Mouse (Mus musculus): ENCODE results near the gene Atat1. TPM values are rescaled to one million over a fixed set of nuclear protein-coding genes. Genes with fewer than 3 reads are reported as not detected.

The Atat1 gene
- total RNA-seq, 2 experiments from 2014 or later: 2.8 to 4.2 TPM

- peak; percentile 16 for DNase-seq
- no peak overlapping the region for H3K27ac ChIP-seq
- H3K4me3 ChIP-seq: no peak overlapping the region
- intact Hi-C loops (cut with DNase I): no loop called here
- TF ChIP-seq CTCF (IDR thresholded peaks at IDR 0.05): no peak
These were observed 26.1 kb downstream of the Atat1 start for GRCm38 (mm10) chr17:35883777-35884176.

DNA sequence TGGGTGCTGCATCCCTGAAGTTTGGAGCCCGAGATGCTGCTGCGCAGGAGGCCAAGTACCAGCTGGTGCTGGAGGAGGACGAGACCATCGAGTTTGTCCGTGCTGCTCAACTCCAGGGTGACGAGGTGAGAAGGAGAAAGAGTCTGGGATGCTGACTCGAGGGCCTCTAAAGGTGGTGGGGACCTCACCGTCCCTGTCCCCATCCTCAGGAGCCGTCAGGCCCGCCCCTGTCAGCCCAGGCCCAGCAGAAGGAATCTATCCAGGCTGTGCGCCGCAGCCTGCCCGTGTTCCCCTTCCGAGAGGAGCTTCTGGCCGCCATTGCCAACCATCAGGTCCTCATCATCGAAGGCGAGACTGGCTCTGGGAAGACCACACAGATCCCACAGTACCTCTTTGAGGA is 27.0 kb downstream of the Atat1 start:
- Histone ChIP-seq H3K27ac (no peak overlapping the region), H3K4me3 (no peak overlapping the region)
- peak; percentile 18 for DNase-seq
- intact Hi-C loops (cut with DNase I): no loop called here
- TF ChIP-seq CTCF (IDR thresholded peaks at IDR 0.05): no peak

- Histone ChIP-seq H3K27ac (peak within 1 kb of the TSS; percentile 87), H3K4me3 (peak within 1 kb of the TSS; percentile 100)
- peak; percentile 88 for TF ChIP-seq CTCF (IDR thresholded peaks at IDR 0.05)
- intact Hi-C loops (cut with DNase I): no loop called here
- DNase-seq: peak; percentile 96
These were observed 30.4 kb downstream of the Atat1 start, which contains the start of gene Dhx16 for GRCm38 (mm10) chr17:35879245-35880057. Dhx16 (plus strand) TSS chr17:35879819.

DNA sequence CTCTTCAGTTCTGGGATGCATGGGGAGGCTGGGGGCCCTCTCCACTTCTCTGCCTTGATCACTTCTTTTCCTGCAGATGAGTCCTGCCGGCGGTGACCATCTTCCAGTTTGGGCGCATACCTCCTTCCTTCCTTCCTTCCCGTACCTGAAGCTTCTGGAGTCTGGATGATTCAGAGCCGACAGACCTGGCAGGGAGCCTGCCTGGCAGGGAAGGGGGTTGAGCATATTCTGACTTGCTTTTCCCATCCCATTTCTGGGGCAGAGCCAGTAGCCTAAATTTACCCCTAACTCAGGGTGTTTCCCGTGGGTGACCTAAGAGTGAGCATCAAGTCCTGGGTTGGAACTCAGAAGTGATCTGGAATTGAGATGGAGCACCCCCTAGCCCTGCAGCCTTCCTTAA is 35.2 kb downstream of the Atat1 start:
- intact Hi-C loops (cut with DNase I): loop anchor here (2.0 kb wide), 1 partner anchor 136 kb away; no protein-coding TSS in a partner anchor
- no peak overlapping the region for H3K4me3 ChIP-seq
- DNase-seq: peak; percentile 40
- TF ChIP-seq CTCF (IDR thresholded peaks at IDR 0.05): no peak
- no peak overlapping the region for H3K27ac ChIP-seq

DNA sequence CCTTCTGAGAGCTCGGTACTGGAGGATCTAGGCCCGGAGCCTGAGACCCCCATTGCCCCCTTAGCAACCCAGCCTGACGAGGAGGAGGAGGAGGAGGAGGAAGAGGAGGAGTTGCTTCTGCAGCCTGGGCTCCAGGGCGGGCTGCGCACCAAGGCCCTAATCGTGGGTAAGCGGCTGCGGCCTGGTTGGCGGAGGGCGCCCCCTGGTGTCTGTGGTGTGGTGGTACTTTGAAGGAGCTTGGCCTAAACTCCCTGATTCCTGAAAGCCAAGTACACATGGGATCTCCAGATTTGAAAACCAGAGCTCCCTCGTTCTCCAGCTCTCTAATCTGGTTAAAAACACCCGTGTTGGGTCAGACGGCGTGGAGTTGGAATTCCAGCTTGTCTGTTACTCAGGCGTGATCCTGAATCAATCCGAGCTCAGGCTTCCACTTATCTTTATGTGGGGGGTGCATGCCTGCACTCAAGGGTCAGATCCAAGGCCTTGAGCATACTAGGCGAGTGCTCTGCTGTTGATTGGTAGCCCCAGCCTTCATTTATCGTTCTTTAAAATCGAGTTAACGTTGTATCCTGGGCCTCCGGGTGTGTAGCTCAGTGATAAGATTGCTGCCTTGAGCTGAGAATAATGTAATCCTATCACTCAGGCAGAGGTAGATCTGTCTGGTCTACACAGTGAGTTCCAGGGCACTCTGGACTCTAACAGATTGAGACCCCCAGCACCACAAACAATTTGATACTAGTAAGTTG is 35.9 kb downstream of the Atat1 start:
- peak; percentile 93 for DNase-seq
- Histone ChIP-seq H3K27ac (peak overlapping the region; percentile 68), H3K4me3 (peak overlapping the region; percentile 45)
- intact Hi-C loops (cut with DNase I): loop anchor here (1.0 to 2.0 kb wide), 2 partner anchors 38 to 135 kb away; no protein-coding TSS in a partner anchor
- peak; percentile 99 for TF ChIP-seq CTCF (IDR thresholded peaks at IDR 0.05)

GRCm38 (mm10) chr17:35870884-35871696 is 38.8 kb downstream of the Atat1 start:
- intact Hi-C loops (cut with DNase I): no loop called here
- Histone ChIP-seq H3K27ac (peak overlapping the region; percentile 96), H3K4me3 (peak overlapping the region; percentile 78)
- peak; percentile 62 for TF ChIP-seq CTCF (IDR thresholded peaks at IDR 0.05)
- DNase-seq: peak; percentile 34

DNA sequence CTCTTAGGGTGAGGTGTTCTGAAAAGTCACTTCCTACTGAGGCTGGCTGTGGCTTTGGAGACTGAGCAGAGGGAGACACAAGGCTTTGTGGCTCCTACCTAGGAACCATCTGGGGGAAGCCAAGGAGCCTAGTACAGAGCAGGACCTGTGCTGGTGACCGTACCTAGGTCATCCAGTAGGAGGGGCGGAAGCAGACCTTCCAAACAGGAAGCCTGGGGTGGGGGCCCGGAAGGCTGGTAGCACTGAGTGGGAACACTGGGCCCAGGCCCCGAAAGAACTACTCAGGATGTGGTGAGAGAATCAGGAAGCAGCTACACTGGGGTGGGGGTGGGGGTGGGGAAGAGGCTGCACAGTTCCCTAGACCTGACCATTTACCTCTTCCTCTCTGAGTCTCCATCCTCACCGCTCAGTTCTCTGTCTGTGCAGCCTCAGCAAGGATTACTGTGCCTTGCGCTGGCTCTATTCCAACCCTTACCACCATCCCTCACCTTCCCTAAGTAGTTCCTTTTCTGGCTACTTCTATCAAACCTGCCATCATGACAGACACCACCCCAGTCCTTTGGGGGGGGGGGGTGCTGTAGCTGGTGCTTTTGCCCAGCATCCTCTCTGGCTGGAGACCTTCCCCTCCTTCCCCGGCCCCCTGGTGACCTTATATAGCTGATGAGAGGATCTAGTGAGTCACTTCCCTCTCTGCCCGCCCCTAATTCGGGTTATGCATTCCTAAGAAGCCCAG is 39.6 kb downstream of the Atat1 start:
- no peak; the same call in 1 of the 2 replicates for TF ChIP-seq CTCF (IDR thresholded peaks at IDR 0.05)
- Histone ChIP-seq H3K4me3 (peak overlapping the region; percentile 78), H3K27ac (peak overlapping the region; percentile 96)
- intact Hi-C loops (cut with DNase I): no loop called here
- DNase-seq: peak; percentile 66

DNA sequence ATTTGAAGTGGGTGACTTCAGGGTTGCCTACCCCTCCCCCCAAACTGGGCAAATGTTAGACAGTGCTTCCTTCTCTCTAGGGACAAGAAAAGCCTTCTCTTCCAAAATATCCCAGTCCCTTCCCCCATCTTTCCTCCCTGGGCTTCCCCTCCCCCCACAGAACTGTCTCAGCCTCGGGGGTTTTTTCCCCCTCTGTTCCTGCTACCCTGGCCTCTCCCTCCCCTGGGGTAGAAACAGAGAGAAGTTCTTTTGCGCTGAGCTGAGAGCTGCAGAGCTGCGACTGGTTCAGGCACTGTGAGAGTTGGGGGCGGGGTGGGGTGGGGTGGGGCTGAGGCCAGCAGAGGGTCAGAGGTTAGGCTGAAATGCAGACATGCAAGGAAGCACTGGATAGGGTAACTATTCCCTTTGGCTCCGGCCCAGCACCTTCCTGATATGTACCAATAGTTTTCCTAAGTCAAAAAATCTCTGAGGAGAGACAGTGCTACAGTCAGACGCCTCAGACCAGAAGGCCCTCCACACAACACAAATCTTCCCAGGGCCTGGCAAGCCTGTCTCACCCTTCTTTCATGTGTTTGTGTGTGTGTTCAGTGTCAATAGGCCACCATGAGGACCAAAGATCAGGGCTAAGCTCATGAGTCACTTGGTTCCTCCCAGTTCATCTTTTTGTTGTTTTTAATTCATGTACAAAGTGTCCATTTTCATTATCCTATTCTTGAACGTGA is 40.4 kb downstream of the Atat1 start:
- peak; percentile 62 for DNase-seq
- Histone ChIP-seq H3K4me3 (peak overlapping the region; percentile 78), H3K27ac (peak overlapping the region; percentile 96)
- intact Hi-C loops (cut with DNase I): no loop called here
- no peak for TF ChIP-seq CTCF (IDR thresholded peaks at IDR 0.05)

- Histone ChIP-seq H3K27ac (peak overlapping the region; percentile 96), H3K4me3 (peak overlapping the region; percentile 78)
- TF ChIP-seq CTCF (IDR thresholded peaks at IDR 0.05): no peak
- intact Hi-C loops (cut with DNase I): no loop called here
- peak; percentile 3 for DNase-seq
These were observed 40.9 kb downstream of the Atat1 start for GRCm38 (mm10) chr17:35868961-35869345.

DNA sequence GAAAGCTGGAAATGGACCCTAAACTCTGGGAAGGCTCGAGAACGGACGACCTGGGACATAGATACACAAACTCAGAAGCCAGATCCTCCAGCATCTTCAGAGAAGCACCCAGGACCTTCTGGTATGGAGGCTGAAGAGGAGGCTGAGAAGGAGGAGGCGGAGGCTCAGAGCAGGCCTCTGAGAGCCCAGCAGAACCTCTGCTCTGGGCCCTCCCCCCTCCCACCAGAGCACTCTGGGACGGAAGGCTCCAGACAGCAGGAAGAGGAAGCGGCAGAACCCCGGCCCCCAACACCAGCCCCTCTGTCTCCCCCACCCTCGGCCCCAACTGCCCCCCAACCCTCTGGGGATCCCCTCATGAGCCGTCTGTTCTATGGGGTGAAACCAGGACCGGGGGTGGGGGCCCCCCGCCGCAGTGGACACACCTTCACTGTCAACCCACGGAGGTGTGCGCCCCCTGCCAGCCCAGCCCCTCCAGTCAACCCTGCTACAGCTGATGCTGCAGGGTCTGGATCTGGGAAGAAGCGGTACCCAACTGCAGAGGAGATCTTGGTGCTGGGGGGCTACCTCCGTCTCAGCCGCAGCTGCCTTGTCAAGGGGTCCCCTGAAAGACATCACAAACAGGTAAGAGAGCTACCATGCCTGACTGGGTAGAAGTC is 41.6 kb downstream of the Atat1 start:
- Histone ChIP-seq H3K27ac (peak overlapping the region; percentile 96), H3K4me3 (peak overlapping the region; percentile 78)
- intact Hi-C loops (cut with DNase I): no loop called here
- TF ChIP-seq CTCF (IDR thresholded peaks at IDR 0.05): no peak
- peak; percentile 42 for DNase-seq

Data from gastrocnemius, adult 2 months (tissue).